Mouse (Mus musculus): Measurements from ENCODE around the gene Pax3.

Pax3 gene

GRCm38 (mm10) chr1:78171671-78172070 is 25.3 kb downstream of the Pax3 start:
- DNase-seq: no peak

GRCm38 (mm10) chr1:78170771-78171170 is 26.2 kb downstream of the Pax3 start:
- no peak for DNase-seq

GRCm38 (mm10) chr1:78168796-78169195 is 28.1 kb downstream of the Pax3 start:
- DNase-seq: no peak

GRCm38 (mm10) chr1:78167577-78168286 is 29.2 kb downstream of the Pax3 start:
- no peak for DNase-seq

GRCm38 (mm10) chr1:78161745-78162144 is 35.2 kb downstream of the Pax3 start:
- no peak for DNase-seq

- no peak for DNase-seq
These were observed 39.0 kb downstream of the Pax3 start for GRCm38 (mm10) chr1:78157930-78158329.

GRCm38 (mm10) chr1:78155796-78156195 is 41.1 kb downstream of the Pax3 start:
- peak; percentile 1 to 42 for DNase-seq

- peak in 1 of 2 experiments; percentile 3 for DNase-seq
These were observed 48.8 kb downstream of the Pax3 start for GRCm38 (mm10) chr1:78148011-78148623.

- no peak for DNase-seq
These were observed 53.5 kb downstream of the Pax3 start for GRCm38 (mm10) chr1:78143403-78143802.

- no peak for DNase-seq
These were observed 54.0 kb downstream of the Pax3 start for GRCm38 (mm10) chr1:78142912-78143311.

- DNase-seq: no peak
These were observed 55.0 kb downstream of the Pax3 start for GRCm38 (mm10) chr1:78141741-78142501.

GRCm38 (mm10) chr1:78141314-78141713 is 55.6 kb downstream of the Pax3 start:
- no peak for DNase-seq

- peak; percentile 1 to 14 for DNase-seq
These were observed 56.2 kb downstream of the Pax3 start for GRCm38 (mm10) chr1:78140505-78141303.

GRCm38 (mm10) chr1:78139287-78139686 is 57.6 kb downstream of the Pax3 start:
- DNase-seq: no peak

GRCm38 (mm10) chr1:78129267-78129666 is 67.7 kb downstream of the Pax3 start:
- no peak for DNase-seq

GRCm38 (mm10) chr1:78119899-78120560 is 76.9 kb downstream of the Pax3 start:
- no peak for DNase-seq

GRCm38 (mm10) chr1:78116046-78116445 is 80.9 kb downstream of the Pax3 start:
- DNase-seq: no peak

- DNase-seq: no peak
These were observed 86.6 kb downstream of the Pax3 start for GRCm38 (mm10) chr1:78110311-78110710.

GRCm38 (mm10) chr1:78103511-78103910 is 93.4 kb downstream of the Pax3 start:
- DNase-seq: no peak

GRCm38 (mm10) chr1:78093619-78094018 is 103.3 kb downstream of the Pax3 start:
- DNase-seq: no peak

GRCm38 (mm10) chr1:78088646-78089045 is 108.3 kb downstream of the Pax3 start:
- no peak for DNase-seq

- DNase-seq: peak in 1 of 2 experiments; percentile 5
These were observed 115.2 kb downstream of the Pax3 start for GRCm38 (mm10) chr1:78081761-78082160.

Data from kidney, postnatal 36 days (tissue).